Mouse (Mus musculus) cerebellum, adult 9-10 months (tissue): ENCODE measurements at regions not wholly inside any gene's neighbourhood (a gene's known extent, or its start where the extent isn't known, plus 50 kb on each side); places are given as distances from the start of the nearest gene placed in this dataset.
"Not testable (repeated sequence)": the region's sequence is repeated elsewhere in the genome, so short reads cannot be mapped to it uniquely, and the experiment has no call there.

Source experiments
- DNase-seq: peaks from one replicate; pipeline ENCODE4 v3.0.0; 2022

GRCm38 (mm10) chr13:97482439-97482946 is 241.6 kb downstream of the Enc1 start:
- DNase-seq: no peak

- DNase-seq: no peak
Measured at GRCm38 (mm10) chr13:97481259-97481658, 240.4 kb downstream of the Enc1 start.

- no peak for DNase-seq
Measured at GRCm38 (mm10) chr13:97479066-97479586, 238.2 kb downstream of the Enc1 start.

GRCm38 (mm10) chr13:97473971-97474365 is 233.1 kb downstream of the Enc1 start:
- DNase-seq: no peak

GRCm38 (mm10) chr13:97473256-97473970 is 232.5 kb downstream of the Enc1 start:
- no peak for DNase-seq

- no peak for DNase-seq
Measured at GRCm38 (mm10) chr13:97469999-97470398, 229.1 kb downstream of the Enc1 start.

- no peak for DNase-seq
Measured at GRCm38 (mm10) chr13:97468874-97469593, 228.1 kb downstream of the Enc1 start.

- DNase-seq: not testable (repeated sequence)
Measured at GRCm38 (mm10) chr13:97466585-97466984, 225.7 kb downstream of the Enc1 start.

GRCm38 (mm10) chr13:97463798-97464197 is 222.9 kb downstream of the Enc1 start:
- no peak for DNase-seq

GRCm38 (mm10) chr13:97462884-97463235 is 222.0 kb downstream of the Enc1 start:
- DNase-seq: no peak

- DNase-seq: no peak
Measured at GRCm38 (mm10) chr13:97462110-97462883, 221.4 kb downstream of the Enc1 start.

- no peak for DNase-seq
Measured at GRCm38 (mm10) chr13:97461207-97461606, 220.3 kb downstream of the Enc1 start.

GRCm38 (mm10) chr13:97459106-97459505 is 218.2 kb downstream of the Enc1 start:
- no peak for DNase-seq

GRCm38 (mm10) chr13:97455961-97456360 is 215.1 kb downstream of the Enc1 start:
- DNase-seq: no peak

GRCm38 (mm10) chr13:97454715-97455114 is 213.8 kb downstream of the Enc1 start:
- DNase-seq: no peak

- DNase-seq: no peak
Measured at GRCm38 (mm10) chr13:97453469-97453868, 212.6 kb downstream of the Enc1 start.

GRCm38 (mm10) chr13:97453090-97453430 is 212.2 kb downstream of the Enc1 start:
- DNase-seq: no peak

GRCm38 (mm10) chr13:97452386-97453089 is 211.6 kb downstream of the Enc1 start:
- DNase-seq: no peak

GRCm38 (mm10) chr13:97451276-97451675 is 210.4 kb downstream of the Enc1 start:
- DNase-seq: no peak

- no peak for DNase-seq
Measured at GRCm38 (mm10) chr13:97448123-97448522, 207.2 kb downstream of the Enc1 start.

GRCm38 (mm10) chr13:97443731-97444428 is 203.0 kb downstream of the Enc1 start:
- no peak for DNase-seq

- no peak for DNase-seq
Measured at GRCm38 (mm10) chr13:97442806-97443205, 201.9 kb downstream of the Enc1 start.
